16 mouse cellular contexts compared by ENCODE assay signal in the genomic region with DNA sequence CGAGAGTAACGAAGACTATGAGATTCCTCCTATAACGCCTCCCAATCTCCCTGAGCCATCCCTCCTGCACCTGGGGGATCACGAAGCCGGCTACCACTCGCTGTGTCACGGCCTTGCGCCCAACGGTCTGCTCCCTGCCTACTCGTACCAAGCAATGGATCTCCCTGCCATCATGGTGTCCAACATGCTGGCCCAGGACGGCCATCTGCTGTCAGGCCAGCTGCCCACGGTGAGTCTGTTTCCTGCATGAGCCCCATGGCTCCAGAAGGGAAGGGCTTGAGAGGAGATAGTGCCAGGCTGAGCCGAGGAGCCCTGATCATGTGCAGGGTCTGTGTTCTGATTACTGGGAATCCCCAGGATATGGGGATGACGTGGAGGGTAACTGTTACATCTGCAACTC.
"Had no signal": no experiment of that assay in that cellular context is flagged by ENCODE, and none has a peak within 500 bp of the region (broad histone marks: within the 10 kb centered on the region; RNA-seq: fewer than 3 reads in every experiment).

No protein-coding gene starts in this region.

- DNase-seq: gastrocnemius, postnatal 14 days; gastrocnemius, postnatal 36 days; heart, adult 11 months; heart, adult 2 months; heart, postnatal 14 days; heart, postnatal 36 days; kidney, adult 11 months; kidney, adult 2 months; kidney, adult 9 months; kidney, postnatal 14 days; kidney, postnatal 36 days; layer of hippocampus, adult 9-11 months; layer of hippocampus, postnatal 36 days had no signal

- ATAC-seq: hindbrain, postnatal 0 days; intestine, embryonic 16.5 days; liver, embryonic 12.5 days had no signal
